Mouse (Mus musculus) layer of hippocampus, adult 8-10 months (tissue): Measurements from ENCODE around the gene Tmem41b. TPM values are rescaled to one million over a fixed set of nuclear protein-coding genes. Genes with fewer than 3 reads are reported as not detected.
A peak's percentile ranks its signal among the peaks of the same experiment; 100 is the strongest.
"Not testable (repeated sequence)": the region's sequence is repeated elsewhere in the genome, so short reads cannot be mapped to it uniquely, and the experiment has no call there.

ENCODE experiments used
- DNase-seq, 2 experiments: peaks; one replicate each; pipeline ENCODE4 v3.0.0; 2022; ENCODE audit warnings: low spot score in 2 of 2
- total RNA-seq, 4 experiments: library from RNA; stranded (reverse); gene quantifications; 2 replicates each; pipeline ENCODE4 v1.2.4; 2022

Gene Tmem41b
- total RNA-seq, 4 experiments from 2014 or later = 42.0 to 52.7 (median 48.8) TPM

GRCm38 (mm10) chr7:109977131-109977530, 9.6 kb downstream of the Tmem41b start:
- not testable (repeated sequence) for DNase-seq

GRCm38 (mm10) chr7:109975966-109976715, 10.6 kb downstream of the Tmem41b start:
- no peak for DNase-seq

DNA sequence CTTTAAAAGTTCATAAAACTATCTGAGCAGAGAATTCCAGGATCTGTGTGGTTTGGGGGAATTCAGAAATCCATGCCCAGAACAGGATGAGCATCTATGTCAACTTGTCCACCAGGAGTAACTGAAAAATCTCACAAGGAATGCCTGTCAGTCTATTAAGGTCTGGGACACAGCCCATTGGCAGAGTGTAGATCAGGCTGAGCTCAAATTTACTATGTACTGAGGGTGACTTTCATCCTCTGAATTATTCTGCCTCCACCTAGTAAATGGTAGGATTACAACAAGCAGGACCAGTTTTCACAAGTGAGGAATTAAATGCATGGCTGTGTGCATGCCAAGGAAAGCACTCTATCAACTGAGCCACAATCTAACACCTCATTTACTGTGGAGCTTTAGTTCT, 17.2 kb downstream of the Tmem41b start:
- no peak for DNase-seq

- peak in 1 of 2 experiments; percentile 48 for DNase-seq
These were observed 17.7 kb downstream of the Tmem41b start for GRCm38 (mm10) chr7:109968924-109969450.

DNA sequence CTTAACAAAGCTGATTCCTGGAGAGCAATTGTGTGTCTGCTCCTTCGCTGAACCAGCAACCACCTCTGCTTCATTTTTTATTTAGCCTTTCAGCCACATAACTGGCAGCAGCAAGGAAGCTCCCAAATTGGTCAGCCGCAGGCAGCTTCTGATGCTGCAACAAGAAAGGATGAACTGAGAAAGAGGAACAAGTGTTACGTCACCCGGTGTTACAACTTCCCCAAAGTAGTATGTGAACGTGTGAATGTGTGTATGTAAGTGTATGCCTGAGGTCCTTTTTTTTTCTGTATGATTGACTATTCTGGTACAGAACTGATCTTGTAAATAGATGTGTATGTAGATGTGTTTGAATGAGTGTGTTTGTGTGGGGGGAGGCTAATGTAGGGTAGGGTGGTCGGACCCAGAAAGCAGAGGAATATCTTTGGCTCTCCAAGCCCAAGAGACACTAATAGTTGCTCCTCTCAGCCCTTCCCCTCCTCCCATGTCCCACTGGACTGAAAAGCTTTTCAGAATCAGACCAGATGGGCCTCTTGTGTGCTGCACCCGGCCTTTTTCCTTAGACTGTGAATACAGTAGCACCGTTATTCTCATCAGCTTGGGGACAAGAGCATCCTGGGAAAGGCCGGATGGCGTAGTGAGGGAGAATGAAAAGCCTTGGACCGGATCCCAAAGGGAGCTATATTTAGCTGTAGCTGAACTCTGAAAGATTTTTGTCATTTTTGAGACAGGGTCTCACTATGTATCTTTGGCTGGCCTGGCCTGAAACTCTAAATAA, 18.7 kb downstream of the Tmem41b start:
- peak; percentile 48 to 64 for DNase-seq

GRCm38 (mm10) chr7:109965658-109966057, 21.1 kb downstream of the Tmem41b start:
- DNase-seq = no peak

DNA sequence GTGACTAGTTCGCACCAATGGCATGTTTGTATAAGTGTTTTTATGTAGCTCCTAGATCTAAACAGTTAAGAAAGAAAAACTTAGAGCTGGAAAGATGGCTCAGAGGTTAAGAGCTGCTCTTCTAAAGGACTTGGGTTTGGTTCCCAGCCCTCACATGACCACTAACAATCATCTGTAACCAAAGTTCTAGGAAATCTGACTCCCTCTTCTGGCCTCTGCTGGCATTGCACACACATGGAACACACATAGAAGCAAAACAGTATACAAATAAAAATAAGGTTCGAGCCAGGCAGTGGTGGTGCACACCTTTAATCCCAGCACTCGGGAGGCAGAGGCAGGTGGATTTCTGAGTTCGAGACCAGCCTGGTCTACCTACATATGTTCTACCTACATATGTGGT, 23.0 kb downstream of the Tmem41b start:
- DNase-seq = no peak

DNA sequence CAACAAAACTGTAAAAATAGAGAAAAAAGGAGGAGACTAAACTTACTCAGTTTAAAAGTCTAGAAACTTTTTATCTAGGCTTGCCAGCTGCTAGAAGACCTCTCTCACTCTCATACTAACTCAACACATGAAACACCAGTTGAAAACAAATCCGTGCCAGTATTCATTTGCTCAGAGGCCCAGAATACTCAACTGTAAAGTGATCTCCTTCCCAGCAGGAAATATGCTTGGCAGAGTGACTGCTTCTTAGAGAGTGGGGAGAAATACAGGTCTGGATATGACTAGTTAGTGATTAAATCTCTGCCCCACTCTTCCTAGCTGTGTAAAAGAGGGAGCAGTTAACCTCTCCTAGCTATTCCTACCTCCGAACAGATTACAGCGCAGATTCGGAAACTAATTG, 24.1 kb downstream of the Tmem41b start:
- DNase-seq = no peak

GRCm38 (mm10) chr7:109961570-109961969, 25.2 kb downstream of the Tmem41b start:
- DNase-seq = no peak

DNA sequence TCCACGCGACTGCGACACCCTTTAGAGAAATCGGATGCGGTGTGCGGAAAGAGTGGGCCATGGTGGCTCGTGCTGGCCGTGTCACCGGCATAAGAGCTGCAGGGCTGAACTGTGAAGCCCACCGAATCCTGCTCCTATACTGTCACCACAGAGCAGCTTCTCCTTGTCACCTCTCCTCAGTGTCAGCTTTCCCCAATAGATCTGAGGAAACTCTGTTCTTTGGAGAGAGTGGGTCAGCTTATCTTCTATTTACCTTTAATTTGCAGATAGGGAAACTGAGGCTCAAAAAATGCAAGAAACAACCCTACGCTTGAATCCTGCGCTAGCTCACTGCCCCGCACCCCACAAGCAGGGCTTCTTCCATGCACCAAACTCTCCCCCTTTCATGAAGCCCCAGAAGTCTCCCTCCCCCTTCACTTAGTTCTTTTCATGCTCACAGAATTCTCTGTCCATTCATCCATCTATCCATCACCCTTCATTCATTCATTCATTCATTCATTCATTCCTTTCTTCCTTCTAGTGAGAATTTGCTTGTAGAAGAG, 26.0 kb downstream of the Tmem41b start:
- DNase-seq = no peak

- DNase-seq = peak; percentile 55 to 62
These were observed 26.8 kb downstream of the Tmem41b start, which contains the start of gene Dennd5a for GRCm38 (mm10) chr7:109959716-109960612. Gene Dennd5a (minus strand): TSS chr7:109960470.

- DNase-seq = no peak
These were observed 27.6 kb downstream of the Tmem41b start for GRCm38 (mm10) chr7:109958843-109959715.

DNA sequence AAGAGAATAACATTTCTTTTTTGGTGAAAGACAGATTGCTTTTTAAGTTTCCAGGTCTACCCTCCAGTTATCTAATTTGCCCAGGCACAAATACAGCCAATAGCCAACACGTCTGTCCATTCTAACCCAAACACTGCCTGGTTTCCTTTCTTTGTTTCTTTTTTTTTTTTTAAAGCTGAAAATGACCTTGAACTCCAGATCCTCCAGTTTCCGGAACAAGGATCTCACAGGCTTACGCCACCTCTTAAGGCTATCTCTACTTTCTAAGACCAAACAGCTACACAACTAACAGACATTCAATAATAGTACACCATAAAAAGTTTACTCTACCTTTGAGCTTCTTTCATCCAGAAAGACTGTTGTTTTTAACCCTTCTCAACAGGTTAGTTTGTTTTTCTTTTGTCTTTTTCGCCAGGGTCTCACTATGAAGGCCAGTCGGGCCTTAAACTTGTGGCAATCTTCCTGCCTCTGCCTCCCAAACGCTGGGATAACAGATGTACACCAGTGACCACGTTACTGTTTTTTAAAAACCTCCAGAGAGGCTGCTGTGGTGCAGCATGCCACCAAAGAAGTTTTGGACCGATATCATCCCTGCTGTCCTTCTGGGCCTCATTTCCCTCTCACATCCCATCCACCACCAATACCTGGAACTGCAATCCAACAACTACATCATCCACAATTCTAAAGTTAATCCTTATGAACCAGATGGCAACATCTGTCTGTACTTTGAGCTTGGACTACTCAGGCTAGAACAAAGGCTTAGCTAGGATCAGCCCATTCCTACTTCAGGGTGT, 28.5 kb downstream of the Tmem41b start:
- DNase-seq = no peak

DNA sequence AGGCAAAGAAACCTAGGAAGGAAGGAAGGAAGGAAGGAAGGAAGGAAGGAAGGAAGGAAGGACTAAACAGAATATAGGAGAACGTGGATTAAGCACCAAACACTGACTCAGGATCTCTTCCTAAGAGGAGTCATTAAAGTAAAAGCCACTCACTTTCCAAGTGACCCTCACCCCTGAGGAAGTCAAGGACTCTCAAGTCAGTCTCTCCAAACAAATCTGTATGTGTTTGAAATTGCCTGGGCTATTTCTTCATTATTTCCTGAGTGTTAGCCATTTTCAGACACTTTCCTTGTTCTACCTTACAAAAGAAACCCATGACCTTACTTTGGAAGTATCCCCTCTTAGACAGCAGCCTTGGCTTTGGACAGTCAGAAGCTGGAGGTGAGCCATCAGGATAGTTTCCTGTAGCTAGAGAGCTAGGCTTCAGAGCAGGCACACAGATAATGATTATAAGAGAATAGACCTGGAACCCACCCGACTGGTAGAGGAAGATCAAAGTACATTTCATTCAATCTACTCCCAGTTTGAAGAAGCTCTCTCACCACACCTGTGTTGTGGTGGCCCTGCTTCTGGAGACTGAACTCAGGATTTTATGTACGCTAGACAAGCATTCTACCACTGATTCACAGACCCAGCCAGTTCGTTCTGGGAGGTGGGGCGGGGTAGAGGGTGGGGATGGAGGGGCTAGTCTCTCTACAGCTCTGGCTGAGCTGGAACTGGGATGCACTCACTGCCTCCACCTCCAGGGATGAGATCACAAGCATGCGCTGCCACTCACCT, 31.9 kb downstream of the Tmem41b start:
- DNase-seq = no peak

GRCm38 (mm10) chr7:109951297-109951696, 35.4 kb downstream of the Tmem41b start:
- DNase-seq = no peak

GRCm38 (mm10) chr7:109944421-109945034, 42.2 kb downstream of the Tmem41b start:
- no peak for DNase-seq

DNA sequence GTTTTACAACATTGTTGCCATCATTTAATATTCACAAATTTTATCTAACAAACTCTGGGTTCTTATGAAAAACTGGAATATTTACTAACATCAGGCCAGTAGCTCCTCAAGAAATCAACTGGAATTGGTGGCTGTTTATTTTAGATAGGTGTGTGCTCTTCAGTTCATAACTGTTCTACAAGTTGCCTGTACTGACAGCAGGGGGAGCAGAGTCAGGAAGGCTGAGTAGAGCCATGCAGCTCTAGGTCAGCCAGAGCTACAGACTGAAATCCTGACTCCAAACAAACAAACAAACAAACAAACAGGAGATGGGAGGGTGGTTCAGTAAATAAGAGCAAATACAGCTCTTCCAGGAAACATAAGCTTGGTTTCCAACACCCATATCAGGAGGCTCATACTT, 57.1 kb downstream of the Tmem41b start:
- DNase-seq = no peak

DNA sequence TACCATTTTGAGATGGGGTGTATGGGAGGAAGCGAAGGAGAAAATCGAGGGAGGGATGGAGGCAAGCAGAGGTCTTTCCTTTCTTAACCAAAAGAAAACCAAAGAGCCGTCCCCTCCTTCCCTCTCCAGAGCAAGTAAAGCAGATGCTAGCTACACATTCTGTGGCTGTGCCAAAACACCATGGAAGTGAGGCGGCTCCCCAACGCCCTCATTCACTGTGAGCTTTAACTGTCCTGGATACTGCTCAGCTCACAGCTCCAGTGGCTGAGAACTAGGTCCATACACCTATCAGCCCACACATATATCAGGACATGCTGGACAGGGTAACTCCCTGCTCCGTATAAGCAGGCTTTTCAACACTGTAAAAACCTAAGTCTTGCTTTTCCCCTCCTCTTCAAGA, 58.4 kb downstream of the Tmem41b start:
- DNase-seq = no peak
